ENCODE assay signal across 18 mouse cellular contexts in the genomic region with DNA sequence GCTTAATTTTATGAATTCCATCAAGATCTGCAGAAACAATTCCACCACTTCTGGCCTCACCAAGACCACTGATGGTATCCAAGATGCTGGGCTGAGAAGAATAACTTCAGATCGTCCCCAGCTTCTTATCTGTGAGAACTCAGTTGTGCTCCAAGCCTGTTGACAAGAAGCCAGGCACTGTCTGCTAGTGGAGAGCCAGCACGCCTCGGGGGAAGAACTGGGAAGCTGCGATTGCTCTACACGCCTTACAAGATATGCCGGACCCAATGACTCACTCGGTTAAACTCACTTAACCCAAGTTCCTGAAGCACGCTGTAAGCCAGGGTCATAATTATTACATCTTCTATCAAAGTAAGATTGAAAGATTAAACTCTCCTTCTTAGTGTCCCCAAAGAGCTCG. TPM values are rescaled to one million over a fixed set of nuclear protein-coding genes. Genes with fewer than 3 reads are reported as not detected.
DNase-seq lines count a peak whose midpoint lies in the region; ATAC-seq and TF ChIP-seq lines count a peak whose summit lies in the region.
"Had no signal": no experiment of that assay in that cellular context is flagged by ENCODE, and none has a peak within 500 bp of the region (broad histone marks: within the 10 kb centered on the region; RNA-seq: fewer than 3 reads in every experiment).

No protein-coding gene starts in this region.

- peak; percentile 53 to 68 for DNase-seq in heart, adult 2 months
- DNase-seq in 3T3-L1 (ENCODE audit: low read depth, low spot score): peak; percentile 93
- peak; percentile 69 for DNase-seq in gastrocnemius, adult 2 months
- peak; percentile 45 to 58 for DNase-seq in heart, postnatal 10 days
- no peak for DNase-seq in layer of hippocampus, postnatal 10 days (ENCODE audit: low spot score in 2 of 2)
- DNase-seq in embryo, embryonic 11 days: no peak
- no peak for DNase-seq in midbrain, embryonic 14.5 days
- DNase-seq: adrenal gland, postnatal 10 days; cerebellum, adult 18-20 months; kidney, adult 18-20 months; kidney, postnatal 25 days; layer of hippocampus, postnatal 36 days; liver, embryonic 13.5 days had no signal

- H3K9ac ChIP-seq in heart, adult 2 months (ENCODE audit: low read depth, low read length): no peak overlapping the region
- H3K9ac ChIP-seq in heart, embryonic 12.5 days: no peak overlapping the region
- H3K9ac ChIP-seq in midbrain, embryonic 14.5 days (replicated peaks; ENCODE audit: low read length): no peak overlapping the region
- H3K9ac ChIP-seq: embryonic facial prominence, embryonic 13.5 days; liver, embryonic 13.5 days; midbrain, embryonic 13.5 days had no signal

- H3K4me2 ChIP-seq in heart, embryonic 12.5 days: no peak overlapping the region
- H3K4me2 ChIP-seq in midbrain, embryonic 14.5 days (ENCODE audit: low read length): no peak overlapping the region
- H3K4me2 ChIP-seq: embryonic facial prominence, embryonic 13.5 days; liver, embryonic 13.5 days; midbrain, embryonic 13.5 days had no signal

- H3K4me3 ChIP-seq in heart, adult 2 months: no peak overlapping the region
- no peak overlapping the region for H3K4me3 ChIP-seq in heart, embryonic 12.5 days
- H3K4me3 ChIP-seq in gastrocnemius, adult 2 months: peak overlapping the region; percentile 36; the same call in 1 of the 2 replicates
- H3K4me3 ChIP-seq in midbrain, embryonic 14.5 days (replicated peaks; ENCODE audit: low read depth, low read length): no peak overlapping the region
- H3K4me3 ChIP-seq: embryonic facial prominence, embryonic 13.5 days; forebrain, embryonic 10.5 days; liver, embryonic 13.5 days; midbrain, embryonic 13.5 days had no signal

- no peaks in the 10 kb centered on the region for H3K79me2 ChIP-seq in heart, adult 2 months (replicated peaks; ENCODE audit: control insufficient read depth, insufficient read depth, low read length)

- H3K4me1 ChIP-seq in heart, adult 2 months (ENCODE audit: control insufficient read depth, insufficient read depth, low read length): no peaks in the 10 kb centered on the region
- H3K4me1 ChIP-seq in heart, embryonic 12.5 days (replicated peaks): peaks cover 17% of the 10 kb centered on the region; the same call in 1 of the 2 replicates
- H3K4me1 ChIP-seq in midbrain, embryonic 14.5 days (ENCODE audit: control insufficient read depth, insufficient read depth, low read length): no peaks in the 10 kb centered on the region; the same call in 1 of the 2 replicates
- H3K4me1 ChIP-seq: liver, embryonic 13.5 days had no signal

- no peaks in the 10 kb centered on the region for H3K36me3 ChIP-seq in heart, adult 2 months (ENCODE audit: control insufficient read depth, insufficient read depth, low read length)
- no peaks in the 10 kb centered on the region for H3K36me3 ChIP-seq in heart, embryonic 12.5 days
- H3K36me3 ChIP-seq in midbrain, embryonic 14.5 days (ENCODE audit: control insufficient read depth, insufficient read depth, low read length): no peaks in the 10 kb centered on the region
- H3K36me3 ChIP-seq: forebrain, embryonic 10.5 days; liver, embryonic 13.5 days; midbrain, embryonic 13.5 days had no signal

- H3K27me3 ChIP-seq in heart, adult 2 months (ENCODE audit: control insufficient read depth, insufficient read depth, low read length): no peaks in the 10 kb centered on the region
- no peaks in the 10 kb centered on the region for H3K27me3 ChIP-seq in heart, embryonic 12.5 days (replicated peaks)
- H3K27me3 ChIP-seq in midbrain, embryonic 14.5 days (ENCODE audit: control insufficient read depth, insufficient read depth, low read length): no peaks in the 10 kb centered on the region
- H3K27me3 ChIP-seq: embryonic facial prominence, embryonic 13.5 days; liver, embryonic 13.5 days; midbrain, embryonic 13.5 days had no signal

- TF ChIP-seq EP300 in heart, adult 2 months (IDR thresholded peaks at IDR 0.05; ENCODE audit: insufficient read depth, low read depth, low read length): no peak

- H3K27ac ChIP-seq in heart, adult 2 months: no peak overlapping the region
- no peak overlapping the region for H3K27ac ChIP-seq in heart, embryonic 12.5 days (ENCODE audit: poor library complexity, severe bottlenecking)
- H3K27ac ChIP-seq in gastrocnemius, adult 2 months: 0 out of 2 replicates have a peak overlapping the region, but pooled peaks have one; percentile 8
- H3K27ac ChIP-seq in midbrain, embryonic 14.5 days (replicated peaks; ENCODE audit: low read depth, low read length): no peak overlapping the region
- H3K27ac ChIP-seq: embryonic facial prominence, embryonic 13.5 days; forebrain, embryonic 10.5 days; hindbrain, postnatal 0 days; liver, embryonic 13.5 days; midbrain, embryonic 13.5 days had no signal

- TF ChIP-seq CTCF in heart, adult 2 months (IDR thresholded peaks at IDR 0.05): no peak
- no peak for TF ChIP-seq CTCF in gastrocnemius, adult 2 months (IDR thresholded peaks at IDR 0.05)

- no peaks in the 10 kb centered on the region for H3K9me3 ChIP-seq in heart, embryonic 12.5 days (replicated peaks)
- no peaks in the 10 kb centered on the region for H3K9me3 ChIP-seq in midbrain, embryonic 14.5 days (ENCODE audit: control insufficient read depth, low read length)
- H3K9me3 ChIP-seq: embryonic facial prominence, embryonic 13.5 days; forebrain, embryonic 10.5 days; liver, embryonic 13.5 days; midbrain, embryonic 13.5 days had no signal

- ATAC-seq in heart, embryonic 12.5 days (ENCODE audit: insufficient number of reproducible peaks, low FRiP score): no peak
- no peak for ATAC-seq in midbrain, embryonic 14.5 days (ENCODE audit: low FRiP score, low TSS enrichment)
- ATAC-seq: hindbrain, postnatal 0 days; midbrain, embryonic 13.5 days had no signal

- no peak for TF ChIP-seq POLR2A in heart, adult 2 months (IDR thresholded peaks at IDR 0.05; ENCODE audit: insufficient read depth, low read depth, low read length)

- intact Hi-C loops in heart, adult 2 months (cut with DNase I): no loop called here
- intact Hi-C loops in gastrocnemius, adult 2 months (cut with DNase I): no loop called here
- intact Hi-C loops in heart, postnatal 10 days (cut with DNase I): no loop called here

- WGBS in heart, adult 2 months: 35% methylated on average over 9 of the region's 9 CpGs
- WGBS in heart, embryonic 12.5 days: 46% methylated on average over 9 of the region's 9 CpGs
- WGBS in midbrain, embryonic 14.5 days: 90% methylated on average over 9 of the region's 9 CpGs

RNA-seq across cellular contexts. Expression of gene Glis3, which starts 16.1 kb away (rescaled TPM):
- total RNA-seq in heart, adult 2 months (2021): 1 to 10 TPM; 1.1 to 1.3 TPM
- polyA plus RNA-seq in heart, adult 2 months (2012; rRNA removed): 0.50 and 0.55 TPM in 2 replicates
- 0.72 and 1.7 TPM in 2 replicates for polyA plus RNA-seq in heart, embryonic 12.5 days (2016; fragmentation: Nextera tagmentation; extraction: Ambion mirVana)
- total RNA-seq in gastrocnemius, adult 2 months (2021): 1 to 10 TPM in 1 of 2 experiments, under 1 TPM in 1; 0.61 to 1.2 TPM
- total RNA-seq in heart, postnatal 10 days (2021): 1 to 10 TPM; 1.7 to 2.0 TPM
- 1 to 10 TPM; 5.9 to 6.4 TPM for total RNA-seq in layer of hippocampus, postnatal 10 days (2021)
- 4.1 and 4.4 TPM in 2 replicates for polyA plus RNA-seq in midbrain, embryonic 14.5 days (2014; fragmentation: Nextera tagmentation; extraction: Ambion mirVana)

Comparison
In these comparisons a context has a peak if more than half of its experiments do, and no peak if none do; other contexts are left out.
1. DNase-seq: peak in heart, adult 2 months (2 of 2), 3T3-L1 (single experiment), gastrocnemius, adult 2 months (single experiment) and heart, postnatal 10 days (2 of 2); none in layer of hippocampus, postnatal 10 days (0 of 2), embryo, embryonic 11 days (single experiment) and midbrain, embryonic 14.5 days (single experiment).